Mouse (Mus musculus) cerebellum, adult 9-11 months (tissue): Measurements from ENCODE around the gene Krt4.

Experiments
- DNase-seq: peaks from one replicate; pipeline ENCODE4 v3.0.0; 2022

The Krt4 gene

DNA sequence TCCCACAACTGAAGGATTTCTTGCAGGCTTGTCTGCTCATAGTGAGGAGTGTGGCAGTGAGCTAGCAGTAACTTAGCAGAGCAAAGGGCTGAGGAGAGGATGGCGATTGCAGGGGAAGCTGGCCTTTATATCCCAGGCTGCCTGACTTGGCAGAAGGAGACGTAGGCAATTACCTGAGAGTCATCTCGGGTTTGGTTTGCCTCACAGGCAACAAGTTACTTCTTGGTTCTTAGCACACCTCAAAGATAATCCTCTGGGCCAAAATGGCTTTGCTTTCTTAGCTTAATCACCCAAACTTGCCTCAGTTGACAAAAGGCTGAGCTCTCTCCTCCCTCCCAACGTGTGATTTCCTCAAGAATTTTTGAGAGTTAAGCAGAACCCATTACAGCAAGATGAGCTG, 31.7 kb downstream of the Krt4 start, which contains the start of gene Krt76:
Krt76 (minus strand) TSS at position 101 of the 400 bp plus-strand sequence.
- no peak for DNase-seq

DNA sequence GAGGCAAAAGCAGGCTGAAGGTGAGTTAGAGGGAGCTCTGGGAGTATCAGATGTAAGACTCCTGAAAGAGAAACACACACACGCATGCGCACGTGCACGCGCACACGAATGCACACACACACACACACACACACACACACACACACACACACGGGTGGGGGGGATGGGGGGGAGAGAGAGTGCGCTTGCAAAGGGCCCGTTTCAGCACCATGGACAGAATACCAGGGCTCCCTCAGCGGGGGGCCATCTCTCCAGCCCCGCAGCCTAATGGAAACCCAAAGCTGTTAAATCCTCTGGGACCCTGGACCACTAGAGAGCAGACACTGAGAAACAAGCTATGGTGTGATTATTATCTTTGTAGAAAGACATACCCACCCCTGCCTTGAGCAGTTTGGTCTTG, 44.8 kb downstream of the Krt4 start:
- no peak for DNase-seq

DNA sequence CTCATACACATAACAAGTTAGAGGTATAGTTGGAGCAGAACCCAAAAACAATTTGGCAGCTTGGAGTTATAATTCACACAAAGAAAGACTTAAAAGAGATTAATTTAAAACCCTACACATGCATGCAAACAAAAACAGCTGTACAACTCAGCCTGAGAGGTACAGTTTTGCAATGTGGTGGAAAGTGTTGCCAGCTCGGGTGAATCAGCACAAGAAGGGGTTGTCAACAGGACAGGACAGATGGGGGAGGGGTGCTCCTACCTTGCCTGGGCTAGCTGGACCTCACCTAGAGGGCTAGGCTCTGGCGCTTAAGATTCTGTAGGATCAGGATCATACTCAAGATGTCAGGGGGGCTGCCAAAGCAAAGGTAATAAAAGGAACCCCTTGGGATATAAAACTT, 46.5 kb downstream of the Krt4 start:
- no peak for DNase-seq

DNA sequence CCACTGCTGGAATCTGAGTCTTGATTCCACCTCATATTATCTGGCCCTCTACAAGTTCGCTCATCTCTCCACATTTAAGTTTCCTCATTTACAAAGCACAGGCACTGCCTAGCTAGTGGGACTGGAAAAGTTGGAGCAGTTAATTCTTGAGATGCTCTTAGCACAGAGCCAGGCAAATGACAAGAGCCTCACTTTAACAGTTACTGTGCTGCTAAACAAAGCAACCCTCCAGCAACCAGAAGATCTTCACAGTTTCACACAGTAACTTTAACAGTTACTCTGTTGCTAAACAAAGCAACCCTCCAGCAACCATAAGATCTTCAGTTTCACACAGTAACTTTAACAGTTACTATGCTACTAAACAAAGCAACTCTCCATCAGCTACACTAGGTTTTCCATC, 50.2 kb downstream of the Krt4 start:
- DNase-seq: no peak

DNA sequence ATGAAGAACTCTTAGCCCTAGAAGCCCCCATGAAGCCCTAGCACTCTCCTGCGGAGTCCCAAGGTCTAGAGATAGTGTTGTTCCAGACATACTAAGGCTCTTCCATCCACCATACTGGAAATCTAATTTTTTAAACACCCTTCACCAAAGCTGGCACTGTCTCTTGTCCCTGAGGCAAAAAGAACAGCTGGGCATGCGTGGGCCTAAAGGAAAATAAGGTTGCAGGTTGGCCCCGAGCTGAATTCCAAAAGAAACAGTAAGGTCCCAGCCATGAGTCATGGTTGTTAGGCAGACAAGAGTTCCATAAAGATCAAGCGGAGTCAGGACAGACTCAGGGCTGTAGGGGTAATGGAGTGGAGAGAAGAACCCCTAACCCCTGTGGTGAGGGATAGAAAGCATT, 51.3 kb downstream of the Krt4 start:
- DNase-seq: no peak

DNA sequence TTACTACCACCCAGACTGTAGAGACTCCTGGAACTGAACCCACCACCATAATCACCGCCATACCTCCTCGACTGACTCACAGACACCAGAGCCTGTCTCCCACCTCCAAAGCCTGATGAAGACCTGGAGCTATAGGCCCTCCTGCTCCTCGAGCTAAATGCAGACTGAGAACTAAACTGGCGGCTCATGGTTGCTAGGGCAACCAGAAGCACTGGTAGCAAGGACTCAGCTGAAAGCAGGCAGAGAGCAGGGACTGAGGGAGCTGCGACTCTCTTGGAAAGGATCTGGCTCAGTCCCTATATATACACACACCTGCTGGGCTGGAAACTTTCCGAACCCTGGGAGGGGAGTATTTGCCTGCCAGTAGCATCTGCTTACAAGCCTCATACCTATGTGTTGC, 55.1 kb downstream of the Krt4 start, which contains the start of gene Krt77:
Krt77 (minus strand) TSS at position 275 of the 400 bp plus-strand sequence.
- no peak for DNase-seq
